Mouse (Mus musculus) lung, postnatal 36 days (tissue): Measurements from ENCODE around the gene Sugp2.

ENCODE experiments used
- DNase-seq: peaks from one replicate; pipeline ENCODE4 v3.0.0; 2022; ENCODE audit warnings: mixed read lengths

The Sugp2 gene

DNA sequence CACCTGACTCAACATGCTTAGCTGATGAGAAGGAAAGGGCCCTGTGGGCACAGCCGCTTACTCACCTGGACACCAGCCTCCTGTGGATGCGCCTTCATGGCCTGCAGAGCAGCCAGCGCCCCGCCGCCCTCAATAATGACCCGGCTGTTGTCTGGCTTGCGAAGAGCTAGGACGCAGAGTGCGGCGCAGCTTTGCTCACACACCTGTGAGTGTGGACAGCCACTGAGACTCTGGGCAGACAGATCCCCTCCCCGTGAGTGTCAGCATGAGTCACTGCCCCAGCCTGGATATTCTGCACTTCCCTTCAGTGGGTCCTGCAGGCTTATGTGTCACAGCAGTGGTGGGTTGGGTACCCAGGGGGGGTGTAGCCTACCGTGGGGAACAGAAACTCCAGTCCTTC, 12.0 kb upstream of the Sugp2 start:
- DNase-seq = no peak

DNA sequence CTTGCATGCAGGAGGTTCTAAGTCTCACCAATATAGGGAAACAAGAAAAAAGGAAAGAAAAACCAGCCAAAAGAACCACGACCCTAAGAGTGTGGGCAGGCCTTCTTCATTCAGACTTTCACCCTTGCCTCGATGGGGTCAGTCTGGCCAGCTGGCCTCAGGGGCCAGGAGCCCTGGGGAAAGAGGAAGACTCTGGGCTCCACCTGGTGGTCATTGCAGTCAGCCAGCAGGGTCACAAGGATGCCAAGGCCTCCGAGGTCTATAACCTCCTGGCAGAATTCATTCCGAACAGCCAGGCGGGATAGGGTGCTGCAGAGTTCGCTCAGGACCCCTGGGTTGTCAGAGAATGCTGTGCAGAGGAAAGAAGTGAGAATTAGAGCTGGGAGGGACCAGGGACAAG, 10.7 kb upstream of the Sugp2 start:
- DNase-seq = peak; percentile 73

DNA sequence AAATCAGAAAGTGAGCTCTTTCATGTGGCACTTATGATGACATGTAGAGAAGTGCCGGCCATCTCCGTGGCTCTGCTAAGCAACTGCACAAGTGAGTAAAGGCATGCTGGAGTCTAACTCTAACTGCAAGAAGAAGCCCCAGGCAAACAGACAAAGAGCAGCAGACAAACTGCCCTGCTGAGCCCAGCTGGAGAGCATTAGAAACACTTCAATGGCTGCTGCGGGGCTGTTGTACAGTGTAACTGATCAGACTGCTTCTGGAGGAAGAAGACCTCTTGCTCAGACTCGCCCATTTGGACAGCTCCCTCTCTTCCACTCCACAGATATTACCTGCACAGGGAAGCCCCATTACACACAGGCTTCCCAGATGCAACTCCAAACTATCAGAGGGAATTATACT, 6.0 kb upstream of the Sugp2 start:
- no peak for DNase-seq

DNA sequence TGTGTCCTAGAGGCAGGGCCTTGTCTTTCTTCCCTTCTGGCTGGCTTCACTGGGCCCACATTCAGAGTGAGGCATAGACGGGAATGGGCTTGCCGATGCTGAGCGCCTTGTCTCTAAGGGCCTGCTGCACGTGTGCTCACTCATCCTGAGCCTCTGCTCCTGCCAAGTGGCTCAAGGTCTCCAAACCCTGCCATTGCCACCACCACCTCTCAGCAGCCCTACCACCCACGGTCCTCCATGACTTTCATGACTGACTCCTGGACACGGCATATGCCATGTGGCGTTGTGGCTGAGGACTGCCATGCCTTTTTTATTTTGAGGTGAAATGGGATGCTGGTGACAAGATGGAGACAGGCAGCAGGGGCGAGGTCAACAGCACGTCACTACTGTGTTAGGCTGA, 3.2 kb upstream of the Sugp2 start:
- DNase-seq = no peak

DNA sequence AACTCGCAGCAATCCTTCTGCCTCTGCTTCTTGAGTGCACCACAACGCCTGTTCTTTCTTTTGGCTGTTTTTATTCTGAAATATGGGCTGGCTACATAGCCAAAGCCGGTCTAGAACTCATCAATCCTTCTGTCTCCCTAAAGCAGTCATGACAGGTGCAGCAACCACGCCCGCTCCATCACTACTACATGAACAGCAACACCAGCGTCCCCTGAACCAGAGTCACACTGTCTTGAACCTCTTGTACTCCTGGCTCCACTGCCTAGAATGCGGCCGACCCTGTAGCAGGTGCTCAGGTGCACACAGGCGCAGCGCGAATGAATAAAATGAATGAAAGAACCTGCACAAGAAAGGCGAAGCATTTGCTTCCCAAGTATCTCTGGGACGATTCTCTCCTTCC, 420 bp upstream of the Sugp2 start:
- no peak for DNase-seq

DNA sequence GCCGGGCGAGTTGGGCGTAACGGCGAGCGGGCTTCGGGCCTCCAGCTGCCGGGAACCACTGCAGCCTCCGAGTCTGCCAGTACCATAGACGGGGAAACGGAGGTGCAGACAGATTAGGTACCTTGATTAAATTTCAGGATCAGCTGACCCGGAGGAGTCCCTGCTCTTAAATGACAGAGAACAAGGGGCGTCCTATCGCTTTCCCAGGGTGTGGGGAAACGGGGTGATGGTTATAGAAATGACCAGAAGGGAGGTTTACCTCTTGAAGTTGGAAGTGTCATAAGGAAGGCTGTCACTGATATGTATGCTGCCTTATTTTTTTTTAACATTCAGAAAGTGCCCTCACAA, 729 bp downstream of the Sugp2 start:
- DNase-seq = no peak

DNA sequence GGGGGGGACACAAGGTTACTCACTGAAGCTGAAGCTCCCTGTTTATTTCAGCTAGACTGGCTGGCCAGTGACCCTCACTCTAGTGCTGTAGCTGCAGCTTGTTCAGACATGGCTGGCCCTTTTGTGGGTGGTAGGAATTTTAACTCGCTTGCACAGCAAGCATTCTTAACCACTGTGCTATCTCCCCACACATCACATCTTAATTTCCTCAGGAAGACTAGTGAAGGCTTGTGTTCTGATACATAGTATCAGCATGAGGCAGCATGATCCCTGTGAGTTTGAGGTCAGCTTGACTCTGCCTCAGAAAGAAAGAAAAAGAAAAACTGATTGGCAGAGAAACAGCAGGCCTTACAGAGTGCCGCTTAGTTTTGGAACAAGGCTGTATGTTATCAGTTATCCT, 3.8 kb downstream of the Sugp2 start:
- no peak for DNase-seq

DNA sequence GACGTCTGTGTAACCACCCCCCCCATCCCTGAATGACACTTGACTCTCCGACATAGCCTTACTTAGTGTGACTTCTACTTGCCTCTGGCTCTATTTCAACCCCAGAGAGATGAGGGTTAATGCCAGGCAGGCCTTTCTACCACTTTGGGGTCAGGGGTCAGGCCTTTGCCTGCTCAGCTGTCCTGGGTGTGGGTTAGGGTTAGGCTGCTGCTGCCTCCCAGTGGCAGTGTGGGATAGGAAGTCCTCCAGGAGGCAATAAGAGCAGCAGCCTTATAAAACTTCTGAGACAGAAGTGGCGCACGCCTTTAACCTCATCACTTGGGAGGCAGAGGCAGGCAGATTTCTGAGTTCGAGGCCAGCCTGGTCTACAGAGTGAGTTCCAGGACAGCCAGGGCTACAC, 6.6 kb downstream of the Sugp2 start:
- peak; percentile 41 for DNase-seq

DNA sequence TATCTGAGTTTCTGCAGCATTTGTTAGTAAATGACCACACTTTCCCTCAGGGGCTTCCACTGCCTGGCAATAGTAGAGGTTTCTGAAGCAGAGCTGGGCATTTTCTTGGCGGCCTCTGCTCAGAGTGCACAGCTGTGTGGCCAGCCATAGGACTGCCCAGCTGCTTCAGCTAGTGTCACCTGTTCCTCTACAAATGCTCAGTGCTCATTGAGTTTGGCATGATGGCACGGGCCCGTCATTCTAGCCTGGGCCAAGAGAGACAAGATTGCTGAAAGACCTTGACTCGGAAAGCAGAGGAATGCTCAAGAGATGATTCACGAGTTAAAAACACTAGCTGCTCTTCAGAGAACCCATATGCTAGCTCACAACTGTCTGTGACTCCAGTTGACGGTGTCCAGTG, 12.6 kb downstream of the Sugp2 start:
- no peak for DNase-seq

DNA sequence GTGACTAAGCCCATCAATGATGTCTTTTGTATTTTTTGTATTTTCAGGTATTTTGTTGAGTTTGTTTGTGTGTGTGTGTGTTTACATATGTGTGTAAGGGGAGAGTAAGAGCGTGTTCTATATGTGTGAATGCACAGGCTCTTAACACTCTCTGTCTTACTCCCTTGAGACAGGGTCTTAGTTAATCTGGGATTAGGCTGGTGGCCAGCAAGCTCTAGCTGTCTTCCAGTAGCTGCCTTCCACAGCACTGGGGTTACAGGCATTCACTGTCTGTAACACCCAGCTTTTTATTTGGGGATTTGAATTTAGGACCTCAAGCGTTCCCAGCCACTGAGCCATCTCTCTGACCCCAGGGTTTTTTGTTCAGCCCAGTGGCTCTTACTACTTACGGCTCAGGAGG, 13.8 kb downstream of the Sugp2 start:
- no peak for DNase-seq

DNA sequence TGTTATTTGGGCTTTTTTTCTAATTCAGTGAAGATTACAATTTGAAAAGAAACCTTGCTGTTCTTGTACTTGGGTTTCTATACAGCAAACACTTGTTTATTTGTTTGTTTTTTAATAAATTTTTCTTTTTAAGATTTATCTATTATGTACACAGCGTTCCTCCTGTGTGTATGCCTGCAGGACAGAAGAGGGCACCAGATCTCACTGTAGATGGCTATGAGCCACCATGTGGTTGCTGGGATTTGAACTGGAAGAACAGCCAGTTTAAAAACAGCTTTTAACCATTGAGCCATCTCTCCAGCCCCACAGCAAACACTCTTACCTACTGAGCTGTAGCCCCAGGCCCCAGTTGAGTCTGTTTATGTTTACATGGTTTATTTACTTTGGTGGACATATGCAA, 20.6 kb downstream of the Sugp2 start:
- no peak for DNase-seq

DNA sequence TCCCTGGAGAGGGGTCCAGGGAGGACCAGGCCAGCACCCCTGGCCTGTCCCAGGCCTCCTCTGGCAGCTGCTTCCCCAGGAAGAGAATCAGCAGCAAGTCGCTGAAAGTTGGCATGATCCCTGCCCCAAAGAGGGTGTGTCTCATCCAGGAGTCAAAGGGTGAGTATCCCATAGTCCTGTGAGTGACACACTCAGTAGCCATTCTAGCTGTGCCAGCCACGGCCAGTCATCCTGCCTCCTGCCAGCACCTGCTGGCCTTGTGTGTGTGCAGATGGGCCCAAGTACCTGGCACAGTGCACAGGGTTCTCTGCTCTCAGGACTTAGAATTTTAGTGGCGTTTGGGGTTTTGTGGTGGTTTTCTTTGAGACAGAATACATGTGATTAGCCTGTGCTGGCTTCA, 23.4 kb downstream of the Sugp2 start:
- no peak for DNase-seq

DNA sequence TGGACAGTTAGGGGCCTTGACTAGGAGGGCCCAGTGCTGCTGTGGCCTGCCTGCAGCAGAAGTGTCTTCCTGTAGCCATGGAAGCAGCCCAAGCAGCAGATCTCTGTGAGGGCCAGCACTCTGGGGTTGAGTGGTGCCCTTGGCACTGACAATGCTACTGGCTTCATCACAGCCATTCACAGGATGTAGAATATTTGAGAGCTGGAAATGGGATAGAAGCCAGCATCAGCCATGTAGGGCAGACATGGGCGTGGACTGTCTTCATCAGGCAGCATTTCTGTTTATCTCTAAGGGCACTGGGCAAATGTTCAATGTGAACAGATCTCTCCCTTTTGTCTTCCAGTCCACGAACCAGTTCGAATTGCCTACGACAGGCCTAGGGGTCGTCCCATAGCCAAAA, 24.6 kb downstream of the Sugp2 start:
- DNase-seq = peak; percentile 74

DNA sequence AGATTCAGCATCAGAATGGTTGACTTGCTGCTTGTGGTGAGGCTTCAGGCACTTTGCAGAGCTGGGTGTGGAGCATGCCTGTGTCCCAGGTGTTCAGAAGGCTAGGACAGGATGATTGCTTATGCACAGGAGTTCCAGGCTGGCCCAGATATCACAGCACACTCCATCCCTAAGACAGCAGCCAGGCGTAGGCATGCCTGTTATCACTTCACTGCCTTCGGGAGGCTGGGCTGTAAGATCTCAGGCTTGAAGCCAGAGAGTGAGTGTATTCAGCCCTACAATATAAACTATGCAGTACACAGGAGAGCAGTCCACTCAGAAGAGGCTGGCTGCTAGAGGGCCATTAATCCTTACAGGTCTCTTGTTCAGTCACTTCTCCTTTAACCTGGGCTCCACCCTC, 25.0 kb downstream of the Sugp2 start:
- no peak for DNase-seq

DNA sequence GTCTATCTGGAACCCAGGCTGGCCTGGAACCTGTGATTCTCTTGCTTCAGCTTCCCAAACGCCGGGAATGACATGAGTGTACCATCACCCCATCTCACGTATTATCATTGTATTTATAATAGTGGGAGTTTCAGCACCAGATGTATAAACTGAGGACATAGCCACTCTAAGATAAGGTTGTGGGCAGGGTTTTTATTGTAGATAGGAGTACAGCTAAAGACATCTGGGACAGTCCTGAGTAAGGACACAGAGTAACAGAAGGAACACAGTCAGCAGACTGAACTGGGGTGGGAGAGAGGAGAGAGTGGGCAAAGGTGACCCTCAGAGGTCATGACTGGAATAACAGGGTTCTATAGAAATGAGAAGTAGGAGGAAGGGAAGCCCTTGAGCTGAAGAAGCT, 33.6 kb downstream of the Sugp2 start:
- no peak for DNase-seq

DNA sequence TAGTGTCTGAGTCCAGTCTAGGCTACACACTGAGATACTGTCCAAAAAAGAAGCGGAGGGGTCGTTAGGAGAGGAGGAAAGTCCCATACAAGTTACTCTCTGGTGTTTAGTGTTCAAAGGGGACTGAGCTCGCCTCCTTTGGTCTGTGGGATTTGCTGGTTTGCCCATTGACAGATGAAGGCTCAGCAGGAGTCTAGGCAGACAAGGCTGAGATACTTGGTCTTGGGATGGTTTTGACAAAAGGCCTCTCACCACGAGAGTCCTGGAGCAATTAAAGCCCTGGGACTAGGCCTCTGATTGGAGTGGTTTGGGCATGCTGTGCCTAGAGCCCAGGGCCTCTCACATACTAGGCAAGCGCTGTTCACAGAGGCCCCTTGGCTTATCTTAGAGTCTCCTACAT, 34.3 kb downstream of the Sugp2 start:
- DNase-seq = no peak

DNA sequence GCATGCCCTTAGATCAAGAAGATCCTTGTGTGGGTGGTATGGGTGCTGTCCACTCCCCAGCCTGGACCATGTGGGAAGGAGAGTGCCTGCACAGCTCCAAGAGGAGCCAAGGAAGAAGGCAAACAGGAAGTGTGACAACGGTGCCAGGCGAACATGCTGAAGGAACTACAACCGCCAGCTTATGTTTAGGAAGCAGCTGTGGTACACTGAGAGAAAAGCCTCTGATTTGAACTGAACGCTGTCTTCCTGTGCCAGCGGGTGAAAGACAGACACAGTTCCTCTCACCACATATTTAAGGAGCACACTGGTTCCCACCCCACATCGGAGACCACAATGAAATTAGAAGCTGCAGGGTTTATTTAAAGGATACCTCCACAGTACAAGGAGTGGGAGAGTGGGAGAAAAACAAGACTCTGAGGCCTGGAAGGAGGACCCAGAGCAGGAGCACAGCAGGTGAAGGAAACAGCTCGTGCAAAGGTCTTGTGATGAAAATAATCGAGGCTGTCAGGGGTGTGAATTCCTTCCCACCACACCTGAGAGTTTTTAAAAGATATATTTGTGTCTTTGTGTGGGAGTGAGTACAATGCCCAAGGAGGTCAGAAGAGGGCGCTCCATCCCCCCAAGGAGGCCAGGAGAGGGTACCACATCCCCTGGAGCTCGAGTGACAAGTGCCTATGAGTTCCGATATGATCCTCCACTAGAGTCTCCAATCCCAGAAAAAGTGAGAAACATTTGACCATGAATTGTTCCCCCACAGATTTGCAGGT, 35.0 kb downstream of the Sugp2 start:
- DNase-seq = peak; percentile 60

DNA sequence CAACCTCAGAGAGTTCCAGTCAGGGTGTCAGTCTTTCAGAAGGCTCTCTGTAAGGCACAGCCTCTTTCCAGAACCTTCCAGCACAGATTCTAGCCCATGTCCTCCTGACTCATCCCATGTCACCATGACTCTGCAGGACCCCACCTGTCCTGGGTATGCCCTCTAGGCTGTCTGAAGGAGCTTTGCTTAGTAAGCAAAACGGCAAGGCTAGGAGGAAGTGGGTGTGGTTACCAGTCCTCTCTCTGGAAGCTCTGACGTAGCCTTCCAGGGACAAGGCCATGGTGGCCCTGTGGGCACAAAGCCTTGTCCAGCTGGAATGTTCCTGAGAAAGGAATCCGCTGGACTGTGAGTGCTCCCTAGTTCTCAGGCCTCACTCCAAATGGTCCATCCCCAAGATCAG, 38.9 kb downstream of the Sugp2 start:
- DNase-seq = peak; percentile 67

DNA sequence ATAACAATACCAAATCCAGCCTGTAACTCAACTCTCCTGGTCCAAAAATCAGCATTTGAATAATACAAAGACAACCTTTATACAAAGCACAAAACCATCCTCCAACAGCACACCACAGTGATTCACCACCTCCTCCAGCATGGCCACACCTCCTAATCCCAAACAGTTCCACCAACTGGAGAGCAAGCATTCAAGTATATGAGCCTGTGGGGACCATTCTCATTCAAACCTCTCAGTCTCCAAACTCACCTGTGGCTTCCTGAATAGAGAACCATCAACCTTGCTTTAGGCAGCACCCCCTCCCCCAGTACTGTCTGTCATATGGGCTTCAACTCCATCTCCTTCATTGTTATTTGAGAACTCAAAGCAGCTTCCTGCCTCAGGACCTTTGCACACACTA, 40.3 kb downstream of the Sugp2 start:
- DNase-seq = no peak

DNA sequence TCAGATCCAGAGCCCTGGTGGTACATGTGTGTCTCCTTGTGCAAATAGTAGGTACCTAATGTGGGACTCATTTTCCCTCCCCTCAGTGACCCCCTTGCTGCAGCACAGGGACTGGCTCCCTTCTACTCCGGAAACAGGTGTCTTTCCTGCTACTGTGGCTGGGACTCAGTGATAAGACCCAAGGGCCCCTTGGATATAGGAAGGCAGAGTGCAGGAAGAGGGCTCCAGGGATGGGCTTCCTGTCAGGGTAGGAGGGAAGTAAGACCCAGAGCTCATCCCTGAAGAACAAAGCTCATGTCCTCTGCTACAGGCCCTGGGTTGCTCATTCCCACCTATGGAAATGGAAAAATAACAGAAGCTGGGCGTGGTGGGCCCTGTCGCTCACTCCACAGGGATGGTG, 42.5 kb downstream of the Sugp2 start:
- DNase-seq = peak; percentile 75

DNA sequence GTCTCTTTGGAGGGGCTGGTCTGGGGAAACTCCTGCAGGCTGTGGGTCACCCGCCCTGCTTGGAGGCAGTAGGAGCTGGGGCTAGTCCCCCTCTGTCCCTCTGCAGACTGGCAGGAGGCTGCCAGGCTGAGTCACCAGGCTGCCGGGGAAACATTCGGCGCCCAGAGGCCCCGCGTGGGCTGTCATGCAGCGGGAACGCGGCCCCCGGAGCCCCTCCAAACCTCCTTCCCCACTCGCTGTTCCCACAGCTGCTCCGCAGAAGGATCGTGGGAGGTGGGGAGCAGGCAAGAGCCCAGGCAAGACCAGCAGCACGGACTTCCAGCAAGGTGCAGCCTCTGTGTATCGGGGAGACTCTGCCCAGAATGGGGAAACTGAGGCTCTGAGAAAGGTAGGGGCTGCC, 44.1 kb downstream of the Sugp2 start:
- no peak for DNase-seq

DNA sequence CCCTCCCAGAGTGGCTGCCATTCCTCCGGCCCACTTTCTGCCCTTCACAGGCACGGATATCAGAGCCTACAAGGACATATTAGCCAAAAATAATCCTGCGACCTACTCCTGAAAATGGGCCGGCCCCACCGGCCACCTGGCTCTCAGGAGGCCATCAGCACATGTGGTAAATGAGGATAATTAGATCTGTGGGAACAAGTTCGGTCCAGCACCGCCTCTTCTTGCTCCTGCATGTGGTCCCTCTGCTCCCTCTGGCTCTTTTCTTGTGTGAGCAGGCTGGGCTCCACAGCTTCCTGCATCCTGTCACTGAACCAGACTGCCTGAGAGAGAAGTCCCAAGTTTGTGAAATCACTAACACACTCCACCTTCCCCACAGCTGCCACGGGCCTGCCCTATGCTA, 45.2 kb downstream of the Sugp2 start:
- DNase-seq = no peak

DNA sequence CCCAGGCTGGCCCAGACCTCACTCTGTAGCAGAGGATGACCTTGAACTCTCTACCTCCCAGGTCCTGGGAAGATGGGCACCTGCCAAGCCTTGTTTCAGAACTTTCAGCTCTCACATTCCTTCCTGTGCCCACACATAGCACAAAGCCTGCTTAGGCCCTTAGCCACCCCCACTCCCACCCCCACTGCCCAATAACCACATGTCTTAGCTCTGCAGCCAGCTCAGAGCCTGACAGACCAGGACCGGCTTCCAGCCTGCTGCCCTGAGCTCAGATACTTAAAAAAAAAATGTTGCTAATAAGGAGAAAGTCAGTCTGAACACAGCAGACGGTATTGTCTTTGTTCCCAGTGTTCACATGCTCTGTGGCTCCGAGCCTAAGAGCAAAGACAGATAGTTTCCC, 47.0 kb downstream of the Sugp2 start:
- DNase-seq = no peak

DNA sequence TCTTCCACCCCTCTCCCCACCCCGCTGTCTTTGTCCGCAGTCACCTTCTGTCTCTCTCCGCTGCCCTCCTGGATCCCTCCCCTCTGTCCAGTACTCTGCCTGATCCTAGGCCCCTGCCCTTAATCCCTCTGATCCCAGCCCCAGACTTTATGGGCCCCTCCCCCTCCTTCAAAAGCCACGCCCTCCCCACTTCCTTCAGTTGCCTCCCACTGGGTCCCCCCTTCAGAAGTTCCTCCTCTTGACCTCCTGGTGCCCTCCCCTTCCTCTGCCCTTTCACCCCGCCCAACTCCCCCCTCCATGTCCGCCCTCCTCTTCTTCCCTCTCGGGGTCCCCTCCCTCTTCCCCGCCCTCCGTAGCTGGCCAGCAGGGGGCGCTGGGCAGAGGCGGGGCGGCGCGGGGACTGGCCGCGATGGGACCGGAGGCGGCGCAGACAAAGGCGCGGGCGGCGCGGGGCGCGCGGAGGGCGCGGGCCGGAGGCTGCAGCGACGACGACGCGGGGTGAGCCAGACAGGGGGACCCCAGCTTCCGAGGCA, 48.6 kb downstream of the Sugp2 start, which contains the start of gene Homer3:
Homer3 (plus strand) TSS at position 225 of the 533 bp plus-strand sequence.
- DNase-seq = peak; percentile 96
